Mouse (Mus musculus) lung, embryonic 16.5 days (tissue): ENCODE data around the gene Ndufs2. TPM values are rescaled to one million over a fixed set of nuclear protein-coding genes. Genes with fewer than 3 reads are reported as not detected.

Experiments
- ATAC-seq: fragments of 200-750 bp; cut with Nextera tagmentation; 2 replicates; pipeline ENCODE4 v1.8.0; 2017; ENCODE audit warnings: low read depth, mild to moderate bottlenecking, moderate library complexity
- H3K27ac ChIP-seq: fragments of 300-500 bp; sonication (generic); 2 replicates; pipeline ENCODE4 v1.5.1; 2014; ENCODE audit warnings: mild to moderate bottlenecking, control low read depth, low read length
- H3K27me3 ChIP-seq: fragments of 300-500 bp; sonication (generic); 2 replicates; pipeline ENCODE4 v1.6.1; 2014; ENCODE audit warnings: low read depth, low read length, mixed read lengths; ENCODE audit not compliant: control insufficient read depth, insufficient read depth
- H3K36me3 ChIP-seq: fragments of 300-500 bp; sonication (generic); 2 replicates; pipeline ENCODE4 v1.6.1; 2014; ENCODE audit warnings: low read length; ENCODE audit not compliant: control insufficient read depth, insufficient read depth
- H3K4me1 ChIP-seq: fragments of 300-500 bp; sonication (generic); replicated peaks from 2 replicates; pipeline ENCODE4 v1.6.1; 2014; ENCODE audit warnings: low read length, mixed read lengths; ENCODE audit not compliant: control insufficient read depth, insufficient read depth
- H3K4me2 ChIP-seq: fragments of 300-500 bp; sonication (generic); 2 replicates; pipeline ENCODE4 v1.6.1; 2014; ENCODE audit warnings: low read depth, low read length, control low read depth
- H3K4me3 ChIP-seq: fragments of 300-500 bp; sonication (generic); 2 replicates; pipeline ENCODE4 v1.5.1; 2014; ENCODE audit warnings: mild to moderate bottlenecking, low read length, control low read depth
- H3K9ac ChIP-seq: fragments of 300-500 bp; sonication (generic); 2 replicates; pipeline ENCODE4 v1.6.1; 2014; ENCODE audit warnings: low read length, control low read depth
- H3K9me3 ChIP-seq: fragments of 300-500 bp; sonication (generic); 2 replicates; pipeline ENCODE4 v1.6.1; 2016; ENCODE audit warnings: low read length; ENCODE audit not compliant: control insufficient read depth
- WGBS: fragments of 180-500 bp; shearing (Covaris S2); extraction: QIAGEN DNeasy Blood & Tissue Kit; methylation state at CpG from one replicate; pipeline ENCODE4 v1.1.7; 2014; 5-methylcytosine and 5-hydroxymethylcytosine counted together
- polyA plus RNA-seq: library from polyadenylated mRNA; unstranded; fragments of >200 nt; fragmentation: Nextera tagmentation; extraction: Ambion mirVana; gene quantifications from 2 replicates; pipeline ENCODE4 v1.2.1, GENCODE M21; 2015

The Ndufs2 gene
- polyA plus RNA-seq, 1 experiment from 2014 or later = 230 TPM

DNA sequence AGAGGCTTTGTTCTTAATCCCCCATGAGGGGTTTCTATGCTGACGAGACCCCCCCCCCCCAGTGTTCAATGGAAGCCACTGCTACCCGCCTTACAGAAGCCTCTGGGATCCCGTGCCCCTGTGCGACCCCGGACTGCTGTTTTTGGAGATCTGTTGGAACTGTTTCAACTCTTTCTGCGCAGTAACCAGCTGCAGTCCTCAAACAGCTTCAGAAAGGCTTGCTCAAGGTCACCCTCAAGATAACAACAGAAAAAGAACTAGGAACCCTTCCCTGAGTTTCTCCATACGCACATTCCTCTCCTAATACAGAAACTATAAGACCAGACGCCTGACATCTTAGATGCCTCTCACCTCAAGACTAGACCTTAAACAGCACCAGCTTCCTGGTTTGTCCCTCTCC lies 62.1 kb downstream of the Ndufs2 start:
- Histone ChIP-seq H3K9me3 (no peaks in the 10 kb centered on the region), H3K4me2 (peak overlapping the region; percentile 26; the same call in 1 of the 2 replicates), H3K4me3 (no peak overlapping the region), H3K36me3 (no peaks in the 10 kb centered on the region), H3K27ac (0 out of 2 replicates have a peak overlapping the region, but pooled peaks have one; percentile 30), H3K4me1 (peaks cover 10% of the 10 kb centered on the region), H3K9ac (no peak overlapping the region), H3K27me3 (peaks cover 23% of the 10 kb centered on the region)
- ATAC-seq = peak; percentile 42
- WGBS = 3% methylated on average over 8 of the region's 8 CpGs

DNA sequence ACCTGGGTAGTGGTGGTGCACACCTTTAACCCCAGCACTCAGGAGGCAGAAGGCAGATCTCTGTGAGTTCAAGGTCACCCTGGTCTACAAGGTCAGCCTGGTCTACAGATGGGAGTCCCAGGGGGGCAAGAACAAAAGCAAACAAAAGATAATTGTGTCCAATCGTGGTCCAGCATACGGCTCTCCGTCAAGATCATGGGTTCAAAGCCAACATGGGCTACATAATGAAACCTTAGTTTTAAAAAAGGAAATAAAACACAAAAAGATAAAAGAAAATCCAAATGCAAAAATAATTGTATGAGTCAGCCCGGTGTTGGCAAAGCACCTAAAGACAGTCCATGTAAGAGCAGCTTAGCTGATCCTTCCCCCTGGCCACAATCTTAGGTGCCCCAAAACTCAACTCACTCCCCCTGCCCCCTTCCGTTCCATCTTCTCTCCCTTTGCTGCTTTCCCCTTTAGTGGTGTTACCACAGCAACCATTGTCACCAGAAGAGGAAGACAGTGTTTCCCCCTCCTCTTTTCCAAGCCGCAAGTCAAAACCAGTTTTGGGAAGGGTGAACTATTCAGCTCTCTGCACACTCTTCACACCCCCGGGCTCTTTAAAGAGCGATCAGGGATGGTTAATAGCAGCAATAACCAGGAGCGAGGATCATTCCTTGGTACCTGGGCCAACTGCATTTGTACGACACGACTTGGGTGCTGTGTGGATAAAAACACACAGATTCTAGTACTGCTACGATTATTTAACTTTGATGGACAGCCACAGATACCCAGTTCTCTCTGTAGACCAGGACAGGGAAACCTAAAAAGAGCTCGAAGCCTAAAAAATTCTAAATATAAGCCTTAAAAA lies 63.1 kb downstream of the Ndufs2 start:
- 69% methylated on average over 13 of the region's 13 CpGs for WGBS

GRCm38 (mm10) chr1:171185655-171186054 lies 65.5 kb downstream of the Ndufs2 start:
- H3K27ac ChIP-seq = no peak overlapping the region
- no peaks in the 10 kb centered on the region for H3K27me3 ChIP-seq
- no peak for ATAC-seq
- no peak overlapping the region for H3K9ac ChIP-seq
- no peak overlapping the region for H3K4me3 ChIP-seq
- 55% methylated on average over 8 of the region's 8 CpGs for WGBS
- H3K36me3 ChIP-seq = no peaks in the 10 kb centered on the region
- H3K4me1 ChIP-seq = peaks cover 8% of the 10 kb centered on the region
- no peaks in the 10 kb centered on the region for H3K9me3 ChIP-seq
- no peak overlapping the region for H3K4me2 ChIP-seq

More for the DNA sequence above, 63.1 kb downstream of the Ndufs2 start:
- no peak overlapping the region for H3K4me2 ChIP-seq
- H3K27me3 ChIP-seq = peaks cover 14% of the 10 kb centered on the region
- no peaks in the 10 kb centered on the region for H3K9me3 ChIP-seq
- H3K4me3 ChIP-seq = no peak overlapping the region
- H3K4me1 ChIP-seq = peaks cover 9% of the 10 kb centered on the region
- no peak for ATAC-seq
- H3K36me3 ChIP-seq = no peaks in the 10 kb centered on the region
- H3K27ac ChIP-seq = no peak overlapping the region
- H3K9ac ChIP-seq = no peak overlapping the region

Other genes starting within 250 kb of the Ndufs2 start
- gene Fcgr4, start 232.5 kb downstream of the Ndufs2 start, polyA plus RNA-seq = 0.39 and 0.84 TPM in 2 replicates
- 12.7 and 19.3 TPM in 2 replicates for gene Fcgr3, start 186.5 kb downstream of the Ndufs2 start, polyA plus RNA-seq
- 15.7 and 20.4 TPM in 2 replicates for gene Cfap126, start 137.5 kb downstream of the Ndufs2 start, polyA plus RNA-seq
- gene Sdhc, start 100.8 kb downstream of the Ndufs2 start, polyA plus RNA-seq = 263 and 285 TPM in 2 replicates
- 0.78 and 1.3 TPM in 2 replicates for gene Mpz, start 100.7 kb downstream of the Ndufs2 start, polyA plus RNA-seq
- 6.6 and 7.2 TPM in 2 replicates for gene Pcp4l1, start 55.1 kb downstream of the Ndufs2 start, polyA plus RNA-seq
- 0.19 and 0.23 TPM in 2 replicates for gene Nr1i3, start 37.4 kb downstream of the Ndufs2 start, polyA plus RNA-seq
- 32.0 and 33.3 TPM in 2 replicates for gene Tomm40l, start 28.9 kb downstream of the Ndufs2 start, polyA plus RNA-seq
- 13.3 and 111 TPM in 2 replicates for gene Apoa2, start 26.3 kb downstream of the Ndufs2 start, polyA plus RNA-seq
- gene Fcer1g, start 17.0 kb downstream of the Ndufs2 start, polyA plus RNA-seq = 52.8 and 59.4 TPM in 2 replicates
- gene Adamts4, start 967 bp downstream of the Ndufs2 start, polyA plus RNA-seq = 8.4 and 9.2 TPM in 2 replicates
- 92.6 and 98.6 TPM in 2 replicates for gene B4galt3, start 18.9 kb upstream of the Ndufs2 start, polyA plus RNA-seq
- 53.9 and 56.8 TPM in 2 replicates for gene Ppox, start 29.8 kb upstream of the Ndufs2 start, polyA plus RNA-seq
- gene Usp21, start 36.6 kb upstream of the Ndufs2 start, polyA plus RNA-seq = 69.8 and 76.0 TPM in 2 replicates
- 109 and 111 TPM in 2 replicates for gene Ufc1, start 43.6 kb upstream of the Ndufs2 start, polyA plus RNA-seq
- 52.0 and 52.1 TPM in 2 replicates for gene Dedd, start 77.8 kb upstream of the Ndufs2 start, polyA plus RNA-seq
- 43.5 and 44.9 TPM in 2 replicates for gene Nit1, start 94.3 kb upstream of the Ndufs2 start, polyA plus RNA-seq
- gene Pfdn2, start 94.3 kb upstream of the Ndufs2 start, polyA plus RNA-seq = 86.4 and 99.8 TPM in 2 replicates
- gene Klhdc9, start 109.4 kb upstream of the Ndufs2 start, polyA plus RNA-seq = 3.8 and 4.4 TPM in 2 replicates
- gene Nectin4, start 118.7 kb upstream of the Ndufs2 start, polyA plus RNA-seq = 7.4 and 9.4 TPM in 2 replicates
- 2.6 and 3.2 TPM in 2 replicates for gene Arhgap30, start 137.6 kb upstream of the Ndufs2 start, polyA plus RNA-seq
- gene Usf1, start 159.9 kb upstream of the Ndufs2 start, polyA plus RNA-seq = 73.6 and 81.7 TPM in 2 replicates
- gene Tstd1, start 167.5 kb upstream of the Ndufs2 start, polyA plus RNA-seq = 5.9 and 8.4 TPM in 2 replicates
- gene F11r, start 186.1 kb upstream of the Ndufs2 start, polyA plus RNA-seq = 134 and 145 TPM in 2 replicates